Mouse (Mus musculus) lung, adult 2 months (tissue): Measurements from ENCODE around the gene Fdxr. TPM values are rescaled to one million over a fixed set of nuclear protein-coding genes. Genes with fewer than 3 reads are reported as not detected.

Experiments used
- DNase-seq: peaks from one replicate; pipeline ENCODE4 v3.0.0; 2022
- H3K4me1 ChIP-seq: fragments of 200-500 bp; 2 replicates; pipeline ENCODE4 v1.6.1; 2011; ENCODE audit warnings: low read length; ENCODE audit not compliant: control insufficient read depth, insufficient read depth
- H3K4me3 ChIP-seq: fragments of 200-500 bp; replicated peaks from 2 replicates; pipeline ENCODE3; 2011; ENCODE audit warnings: low read depth, mild to moderate bottlenecking, control low read depth, low read length; ENCODE audit errors: extremely low read depth
- CTCF ChIP-seq: fragments of 200-500 bp; IDR thresholded peaks from 2 replicates; pipeline ENCODE4 v1.5.1; 2011; ENCODE audit warnings: mild to moderate bottlenecking, low read length, control low read depth; ENCODE audit not compliant: insufficient read depth
- POLR2A ChIP-seq: fragments of 200-500 bp; IDR thresholded peaks from 2 replicates; pipeline ENCODE4 v1.6.1; 2011; ENCODE audit warnings: low read depth, mild to moderate bottlenecking, control low read depth, low read length, borderline replicate concordance; ENCODE audit errors: extremely low read depth
- WGBS: fragments of 180-500 bp; shearing (Covaris S2); methylation state at CpG from one replicate; pipeline ENCODE4 v1.1.7; 2018; 5-methylcytosine and 5-hydroxymethylcytosine counted together
- polyA plus RNA-seq: library from polyadenylated mRNA; depleted of rRNA; stranded (reverse); fragments of >200 nt; gene quantifications from 2 replicates; pipeline ENCODE4 v1.2.3, GENCODE M21; 2012; rRNA removed

The Fdxr gene
- 11.1 and 13.0 TPM in 2 replicates for polyA plus RNA-seq

GRCm38 (mm10) chr11:115276780-115277603 is at the start of gene Fdxr:
Gene Fdxr, minus strand, starts transcription at chr11:115277050.
- TF ChIP-seq CTCF: no peak
- TF ChIP-seq POLR2A: peak; percentile 98
- under 1% methylated on average over 42 of the region's 42 CpGs for WGBS

GRCm38 (mm10) chr11:115323354-115323753 is 46.5 kb upstream of the Fdxr start:
- no peak for TF ChIP-seq POLR2A
- no peaks in the 10 kb centered on the region for H3K4me1 ChIP-seq
- 13% methylated on average over 32 of the region's 32 CpGs for WGBS
- DNase-seq: no peak
- no peak overlapping the region for H3K4me3 ChIP-seq

More at GRCm38 (mm10) chr11:115276780-115277603, at the start of gene Fdxr:
- DNase-seq: peak; percentile 96
- peak within 1 kb of the TSS; percentile 87 for H3K4me3 ChIP-seq
- peaks cover 7% of the 10 kb centered on the region; the same call in 1 of the 2 replicates for H3K4me1 ChIP-seq

- H3K4me1 ChIP-seq: no peaks in the 10 kb centered on the region
- TF ChIP-seq CTCF: peak; percentile 67
- no peak for TF ChIP-seq POLR2A
- no peak within 1 kb of the TSS for H3K4me3 ChIP-seq
- DNase-seq: peak; percentile 46
- 5% methylated on average over 35 of the region's 35 CpGs for WGBS
Measured at GRCm38 (mm10) chr11:115321906-115322693, 45.2 kb upstream of the Fdxr start, which contains the start of gene Ush1g. Gene Ush1g, minus strand, starts transcription at chr11:115322041.

- DNase-seq: no peak
- 14% methylated on average over 18 of the region's 18 CpGs for WGBS
- H3K4me1 ChIP-seq: no peaks in the 10 kb centered on the region
- no peak for TF ChIP-seq POLR2A
- no peak for TF ChIP-seq CTCF
- H3K4me3 ChIP-seq: no peak overlapping the region
Measured at GRCm38 (mm10) chr11:115319704-115320383, 43.0 kb upstream of the Fdxr start.

DNA sequence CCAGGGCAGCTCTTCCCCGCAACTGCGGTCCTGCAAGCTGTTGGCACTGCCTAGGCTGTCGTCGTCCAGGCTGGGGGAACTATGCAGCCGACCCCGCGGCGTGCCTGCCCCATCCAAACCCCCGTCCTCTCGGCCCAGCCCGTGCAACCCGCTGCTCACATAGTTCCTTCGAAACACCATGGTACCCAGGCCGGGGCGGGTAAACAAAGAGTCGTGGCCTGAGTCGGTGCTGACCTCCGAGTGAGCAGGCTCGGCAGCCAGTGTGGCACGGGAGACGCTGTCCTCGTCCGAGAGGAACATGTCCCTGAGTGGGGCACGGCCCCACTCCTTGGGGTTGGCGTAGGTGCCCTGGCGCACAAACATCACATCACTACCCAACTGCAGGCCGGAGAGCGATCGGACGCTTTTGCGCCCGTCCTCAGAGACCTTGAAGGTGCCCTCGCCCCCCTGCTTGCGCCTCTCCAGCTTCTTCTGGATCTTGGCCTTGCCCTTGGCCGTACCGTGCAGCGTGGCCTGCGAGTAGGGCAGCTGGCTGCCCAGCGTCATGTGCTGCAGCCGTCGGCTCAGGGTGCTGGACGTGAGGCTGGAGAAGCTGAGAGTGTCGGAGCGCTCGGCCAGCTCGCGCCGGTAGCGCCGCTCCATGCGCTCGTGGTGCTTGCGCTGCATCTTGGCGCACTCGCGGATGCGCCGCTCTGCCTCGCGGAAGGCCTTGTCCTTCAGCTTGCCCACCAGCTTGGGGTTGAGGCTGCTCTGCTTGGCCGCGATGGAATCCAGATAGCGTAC is 41.6 kb upstream of the Fdxr start:
- 6% methylated on average over 63 of the region's 63 CpGs for WGBS
- no peak for TF ChIP-seq CTCF
- no peak for TF ChIP-seq POLR2A
- H3K4me1 ChIP-seq: no peaks in the 10 kb centered on the region
- no peak overlapping the region for H3K4me3 ChIP-seq
- no peak for DNase-seq

DNA sequence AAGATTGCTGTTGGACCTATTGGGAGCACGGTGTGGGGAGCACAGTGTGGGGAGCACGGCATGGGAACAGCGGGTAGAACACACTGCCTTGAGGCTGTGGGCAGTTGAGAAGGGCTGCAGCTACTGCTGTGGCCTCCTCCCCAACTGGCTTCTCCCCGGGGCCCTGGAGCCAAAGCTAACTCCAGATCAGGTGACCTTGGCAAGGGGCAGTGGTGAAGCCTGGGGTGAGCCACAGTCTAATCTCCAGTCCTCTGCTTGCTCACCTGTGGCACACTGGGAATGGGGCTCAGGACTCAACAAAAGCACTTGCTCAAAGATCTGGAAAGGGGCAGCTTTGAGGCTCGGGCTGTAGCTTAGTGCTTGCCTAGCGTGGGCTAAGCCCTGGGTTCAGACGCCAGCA is 40.4 kb upstream of the Fdxr start:
- TF ChIP-seq CTCF (no peak), POLR2A (no peak)
- 61% methylated on average over 7 of the region's 7 CpGs for WGBS
- DNase-seq: no peak
- H3K4me3 ChIP-seq: no peak overlapping the region
- H3K4me1 ChIP-seq: no peaks in the 10 kb centered on the region

GRCm38 (mm10) chr11:115314249-115314648 is 37.4 kb upstream of the Fdxr start:
- TF ChIP-seq POLR2A (no peak), CTCF (no peak)
- DNase-seq: no peak
- H3K4me1 ChIP-seq: no peaks in the 10 kb centered on the region
- no peak overlapping the region for H3K4me3 ChIP-seq
- WGBS: 30% methylated on average over 2 of the region's 2 CpGs

GRCm38 (mm10) chr11:115308781-115309180 is 31.9 kb upstream of the Fdxr start:
- TF ChIP-seq POLR2A (no peak), CTCF (no peak)
- 70% methylated on average over 1 of the region's 1 CpGs for WGBS
- Histone ChIP-seq H3K4me1 (no peaks in the 10 kb centered on the region), H3K4me3 (no peak overlapping the region)
- no peak for DNase-seq
